17 mouse cellular contexts compared by ENCODE assay signal in the genomic region with DNA sequence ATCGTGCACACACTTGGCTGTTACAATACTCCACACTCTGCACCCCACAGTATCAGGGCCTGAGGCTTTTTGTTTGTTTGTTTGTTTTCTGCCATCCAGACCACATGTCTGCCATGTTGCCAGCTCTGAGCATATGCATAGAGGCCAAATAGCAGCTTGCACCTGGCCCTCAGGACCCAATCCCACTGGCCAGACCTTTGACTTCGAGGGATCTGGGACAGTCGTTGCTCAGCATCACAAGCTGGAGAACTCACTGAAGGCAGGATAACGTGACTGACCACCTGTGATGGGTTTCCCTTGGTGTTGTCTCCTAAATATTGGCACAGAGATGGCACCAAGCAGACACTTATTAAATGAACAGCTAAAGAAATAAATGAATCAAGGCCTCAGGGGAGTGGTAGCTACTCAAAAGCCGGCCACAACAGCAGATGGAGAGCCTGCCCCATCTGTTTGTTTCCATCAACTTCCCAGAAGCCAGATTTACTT.
DNase-seq lines count a peak whose midpoint lies in the region; ATAC-seq and TF ChIP-seq lines count a peak whose summit lies in the region.
"Had no signal": no experiment of that assay in that cellular context is flagged by ENCODE, and none has a peak within 500 bp of the region (broad histone marks: within the 10 kb centered on the region; RNA-seq: fewer than 3 reads in every experiment).

No protein-coding gene starts in this region.

- no peak for TF ChIP-seq POLR2A in myocyte (IDR thresholded peaks at IDR 0.05; ENCODE audit: insufficient read length, low read depth)

- H3K79me2 ChIP-seq in myocyte (ENCODE audit: control insufficient read depth, insufficient read depth): no peaks in the 10 kb centered on the region

- H3K9me3 ChIP-seq in forebrain, embryonic 13.5 days (replicated peaks): no peaks in the 10 kb centered on the region
- no peaks in the 10 kb centered on the region for H3K9me3 ChIP-seq in forebrain, embryonic 11.5 days (ENCODE audit: control insufficient read depth, low read length)
- no peaks in the 10 kb centered on the region for H3K9me3 ChIP-seq in hindbrain, embryonic 16.5 days (ENCODE audit: control insufficient read depth, low read length)
- H3K9me3 ChIP-seq: embryonic facial prominence, embryonic 12.5 days; limb, embryonic 15.5 days had no signal

- 72% methylated on average over 5 of the region's 5 CpGs for WGBS in forebrain, embryonic 13.5 days
- WGBS in forebrain, embryonic 11.5 days: 81% methylated on average over 5 of the region's 5 CpGs
- WGBS in hindbrain, embryonic 16.5 days: 53% methylated on average over 5 of the region's 5 CpGs

- H3K4me3 ChIP-seq in forebrain, embryonic 13.5 days: no peak overlapping the region
- H3K4me3 ChIP-seq in forebrain, embryonic 11.5 days (ENCODE audit: low read depth, low read length): no peak overlapping the region
- H3K4me3 ChIP-seq in hindbrain, embryonic 16.5 days (ENCODE audit: low read length): no peak overlapping the region
- no peak overlapping the region for H3K4me3 ChIP-seq in myocyte
- H3K4me3 ChIP-seq: embryonic facial prominence, embryonic 12.5 days; limb, embryonic 15.5 days had no signal

- H3ac ChIP-seq in myocyte (ENCODE audit: control insufficient read depth, insufficient read length): no peak overlapping the region

- no peaks in the 10 kb centered on the region for H3K27me3 ChIP-seq in forebrain, embryonic 13.5 days
- no peaks in the 10 kb centered on the region for H3K27me3 ChIP-seq in forebrain, embryonic 11.5 days (ENCODE audit: control insufficient read depth, insufficient read depth, low read length)
- no peaks in the 10 kb centered on the region for H3K27me3 ChIP-seq in hindbrain, embryonic 16.5 days (replicated peaks; ENCODE audit: control insufficient read depth, insufficient read depth, low read length)
- no peaks in the 10 kb centered on the region for H3K27me3 ChIP-seq in myocyte (ENCODE audit: control insufficient read depth, insufficient read depth, insufficient read length)
- H3K27me3 ChIP-seq: embryonic facial prominence, embryonic 12.5 days; limb, embryonic 15.5 days had no signal

- peak; percentile 62; the same call in 1 of the 2 replicates for ATAC-seq in forebrain, embryonic 13.5 days
- no peak for ATAC-seq in forebrain, embryonic 11.5 days (replicated peaks; ENCODE audit: low FRiP score)
- ATAC-seq in hindbrain, embryonic 16.5 days: peak; percentile 83
- no peak for ATAC-seq in activated CD4-positive, CD25-positive, alpha-beta regulatory T cell, adult 4 months
- ATAC-seq: intestine, embryonic 16.5 days had no signal

- H3K27ac ChIP-seq in forebrain, embryonic 13.5 days: no peak overlapping the region
- no peak overlapping the region for H3K27ac ChIP-seq in forebrain, embryonic 11.5 days (ENCODE audit: low read depth, low read length)
- peak overlapping the region; percentile 39; the same call in 1 of the 2 replicates for H3K27ac ChIP-seq in hindbrain, embryonic 16.5 days (ENCODE audit: low read depth, low read length)
- H3K27ac ChIP-seq: embryonic facial prominence, embryonic 12.5 days; limb, embryonic 15.5 days had no signal

- no peaks in the 10 kb centered on the region for H3K36me3 ChIP-seq in forebrain, embryonic 13.5 days (ENCODE audit: poor library complexity, severe bottlenecking)
- H3K36me3 ChIP-seq in forebrain, embryonic 11.5 days (ENCODE audit: control insufficient read depth, insufficient read depth, low read length): no peaks in the 10 kb centered on the region
- no peaks in the 10 kb centered on the region for H3K36me3 ChIP-seq in hindbrain, embryonic 16.5 days (ENCODE audit: control insufficient read depth, insufficient read depth, low read length)
- no peaks in the 10 kb centered on the region for H3K36me3 ChIP-seq in myocyte (ENCODE audit: control insufficient read depth, insufficient read depth)
- H3K36me3 ChIP-seq: embryonic facial prominence, embryonic 12.5 days; limb, embryonic 15.5 days had no signal

- no peak for DNase-seq in forebrain, embryonic 11.5 days (ENCODE audit: low spot score)
- DNase-seq in retina, postnatal 1 day: peak; percentile 6
- no peak for DNase-seq in retina, embryonic 14.5 days (ENCODE audit: low spot score)
- DNase-seq in adipocyte (ENCODE audit: low spot score): no peak
- DNase-seq: adrenal gland, postnatal 14 days; heart, adult 11 months; heart, postnatal 10 days; kidney, postnatal 10 days; lung, adult 18-20 months; right cerebral cortex, postnatal 14 days had no signal

- H3K9ac ChIP-seq in forebrain, embryonic 13.5 days: no peak overlapping the region
- no peak overlapping the region for H3K9ac ChIP-seq in forebrain, embryonic 11.5 days (ENCODE audit: low read length)
- H3K9ac ChIP-seq in hindbrain, embryonic 16.5 days (ENCODE audit: low read depth, low read length): no peak overlapping the region
- H3K9ac ChIP-seq: embryonic facial prominence, embryonic 12.5 days; limb, embryonic 15.5 days had no signal

- no peaks in the 10 kb centered on the region for H3K4me1 ChIP-seq in forebrain, embryonic 13.5 days
- no peaks in the 10 kb centered on the region for H3K4me1 ChIP-seq in forebrain, embryonic 11.5 days (replicated peaks; ENCODE audit: control insufficient read depth, insufficient read depth, low read length)
- H3K4me1 ChIP-seq in hindbrain, embryonic 16.5 days (ENCODE audit: control insufficient read depth, insufficient read depth, low read depth, low read length): no peaks in the 10 kb centered on the region
- H3K4me1 ChIP-seq: limb, embryonic 15.5 days had no signal

- H3K4me2 ChIP-seq in forebrain, embryonic 13.5 days: no peak overlapping the region
- H3K4me2 ChIP-seq in forebrain, embryonic 11.5 days (ENCODE audit: low read depth, low read length, severe bottlenecking): no peak overlapping the region
- H3K4me2 ChIP-seq in hindbrain, embryonic 16.5 days (ENCODE audit: low read length): no peak overlapping the region
- H3K4me2 ChIP-seq in myocyte (ENCODE audit: low read depth): peak overlapping the region; percentile 72
- H3K4me2 ChIP-seq: embryonic facial prominence, embryonic 12.5 days; limb, embryonic 15.5 days had no signal

TF ChIP-seq in myocyte, 11 proteins besides CTCF, POLR2A, EP300 and RAD21:
- no peak for TF ChIP-seq SRF (IDR thresholded peaks at IDR 0.05; ENCODE audit: control insufficient read depth, insufficient read length, low read depth)
- peak in 2 of 3 experiments; percentile 31 to 52 for TF ChIP-seq MYOG (IDR thresholded peaks at IDR 0.05; ENCODE audit: control insufficient read depth in 1 of 3, insufficient read depth in 1 of 3, insufficient read length in 2 of 3, low read depth in 2 of 3)
- 0 out of 2 replicates have a peak, but pooled peaks have one; percentile 4 for TF ChIP-seq CEBPB (IDR thresholded peaks at IDR 0.05; ENCODE audit: insufficient read depth, poor library complexity, severe bottlenecking)
- TF ChIP-seq E2F4 (IDR thresholded peaks at IDR 0.05; ENCODE audit: insufficient read depth): no peak
- TF ChIP-seq TCF12 (IDR thresholded peaks at IDR 0.05; ENCODE audit: insufficient read depth, poor library complexity, severe bottlenecking): peak; percentile 38
- TF ChIP-seq MYOD1 (IDR thresholded peaks at IDR 0.05; ENCODE audit: control insufficient read depth in 1 of 3, insufficient read length in 2 of 3, low read depth in 2 of 3): peak in 2 of 3 experiments; percentile 45 to 59

Comparison
In these comparisons a context has a peak if more than half of its experiments do, and no peak if none do; other contexts are left out.
1. ATAC-seq: peak in forebrain, embryonic 13.5 days (single experiment) and hindbrain, embryonic 16.5 days (single experiment); none in forebrain, embryonic 11.5 days (single experiment) and activated CD4-positive, CD25-positive, alpha-beta regulatory T cell, adult 4 months (single experiment).